Mouse (Mus musculus) megakaryocyte-erythroid progenitor cell, adult 5-6 weeks (primary cell): ENCODE data around the gene Mcrip2. TPM values are rescaled to one million over a fixed set of nuclear protein-coding genes. Genes with fewer than 3 reads are reported as not detected.
"Not testable (repeated sequence)": the region's sequence is repeated elsewhere in the genome, so short reads cannot be mapped to it uniquely, and the experiment has no call there.

Experiments used
- ATAC-seq: replicated peaks from 2 replicates; pipeline ENCODE4 v1.8.0; 2016; ENCODE audit warnings: mild to moderate bottlenecking, inconsistent platforms; ENCODE audit not compliant: severe bottlenecking, poor library complexity, low FRiP score, low TSS enrichment
- total RNA-seq, 2 experiments: library from RNA; stranded (forward) in 1 of 2; stranded (reverse) in 1 of 2; fragments of 200-1000, 215-1000 nt in 1 of 2; fragments of >200 nt in 1 of 2; fragmentation: Nextera tagmentation in 1 of 2; gene quantifications; 2 replicates each; pipeline ENCODE4 v1.2.3; 2014 to 2017

Gene Mcrip2
- total RNA-seq, 2 experiments from 2014 or later, result 35.6 to 87.4 TPM

DNA sequence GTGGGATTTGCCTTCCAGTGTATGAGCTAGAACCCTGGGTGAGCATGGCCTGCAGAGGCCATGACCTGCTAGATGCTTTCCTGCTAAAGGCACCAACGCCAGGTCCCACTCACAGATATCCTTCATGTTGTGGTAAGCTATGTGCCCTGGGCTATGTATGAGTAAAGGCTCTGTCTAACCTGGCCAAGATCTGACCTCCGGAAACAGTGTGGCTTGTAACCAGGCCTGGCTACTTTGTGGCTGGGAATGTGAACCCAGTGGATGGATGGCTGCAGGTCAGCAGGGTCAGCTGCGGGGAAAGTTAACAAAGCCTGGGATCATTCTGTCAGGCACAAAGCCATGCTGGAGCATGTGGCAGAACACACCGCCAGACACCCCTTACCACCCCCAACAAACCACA lies 13.1 kb upstream of the Mcrip2 start:
- ATAC-seq, result no peak

DNA sequence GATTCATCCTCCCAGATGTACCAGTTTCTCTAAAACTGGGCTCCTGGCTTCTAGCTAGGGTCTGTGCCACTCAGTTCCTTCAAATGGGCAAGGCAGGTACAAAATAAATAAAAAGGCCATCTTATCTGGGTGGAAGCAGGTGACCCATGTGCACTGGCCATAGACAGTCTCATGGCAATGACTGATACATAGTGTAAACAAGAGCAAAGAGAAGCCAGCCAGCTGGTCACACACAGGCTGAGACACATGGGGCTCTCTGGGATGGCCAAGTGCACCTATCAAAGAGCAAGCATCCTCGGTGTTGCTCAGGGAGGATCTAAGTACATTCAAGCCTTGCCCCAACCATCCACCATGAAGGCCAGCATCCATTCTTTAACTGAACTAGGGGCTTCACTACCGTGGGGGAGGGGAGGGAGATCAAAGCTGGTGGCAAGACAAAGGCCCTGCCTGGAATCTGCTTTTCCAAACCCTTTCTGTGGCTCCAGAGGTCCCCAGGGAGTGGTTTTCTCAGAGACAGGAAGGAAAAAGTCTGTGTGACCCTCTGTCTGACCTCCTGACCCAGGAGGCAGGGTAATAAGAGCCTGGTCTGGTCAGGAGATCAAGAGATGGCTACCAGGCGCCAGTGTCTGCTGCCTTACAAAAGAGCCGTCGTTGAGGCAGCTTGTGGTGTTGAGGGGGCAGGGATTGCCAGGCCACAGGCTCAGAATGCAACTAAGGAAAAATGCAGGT lies 12.5 kb upstream of the Mcrip2 start:
- ATAC-seq, result no peak

DNA sequence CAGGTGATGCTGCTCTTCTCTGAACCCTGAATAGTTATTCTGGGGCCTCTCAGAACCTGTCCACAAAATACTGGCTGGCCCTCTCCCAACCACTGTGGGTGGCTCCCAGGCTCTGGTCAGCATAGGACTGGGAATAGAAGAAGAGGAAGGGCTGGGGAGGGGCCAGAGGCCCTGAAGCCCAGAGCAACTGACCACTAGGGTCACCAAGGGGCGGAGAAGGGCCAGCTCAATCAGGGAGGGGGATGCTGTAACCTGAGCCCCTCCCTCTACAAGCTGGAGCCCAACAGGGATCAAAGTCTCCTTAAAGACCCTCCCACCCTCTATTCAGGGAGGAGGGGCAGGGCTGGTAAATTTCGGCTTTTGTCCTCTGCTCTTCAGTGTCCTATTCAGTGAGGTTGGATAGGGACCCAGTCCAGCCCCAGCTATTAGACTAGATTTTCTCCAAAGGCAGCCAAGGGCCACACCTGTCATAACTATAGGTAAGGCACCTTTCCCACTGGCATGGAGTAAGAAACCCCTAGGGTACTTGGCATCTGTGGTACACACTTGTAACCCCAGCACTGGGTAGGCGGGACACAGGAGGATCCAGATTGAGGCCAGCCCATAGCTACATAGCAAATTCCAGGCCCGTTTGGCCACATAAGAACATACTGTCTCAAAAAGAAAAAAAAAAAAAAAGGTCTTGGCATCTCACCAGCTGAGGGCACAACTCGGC lies 11.8 kb upstream of the Mcrip2 start, which contains the start of gene Wfikkn1:
TSS of gene Wfikkn1 (minus strand) at position 663 of the 715 bp plus-strand sequence.
- ATAC-seq, result no peak

DNA sequence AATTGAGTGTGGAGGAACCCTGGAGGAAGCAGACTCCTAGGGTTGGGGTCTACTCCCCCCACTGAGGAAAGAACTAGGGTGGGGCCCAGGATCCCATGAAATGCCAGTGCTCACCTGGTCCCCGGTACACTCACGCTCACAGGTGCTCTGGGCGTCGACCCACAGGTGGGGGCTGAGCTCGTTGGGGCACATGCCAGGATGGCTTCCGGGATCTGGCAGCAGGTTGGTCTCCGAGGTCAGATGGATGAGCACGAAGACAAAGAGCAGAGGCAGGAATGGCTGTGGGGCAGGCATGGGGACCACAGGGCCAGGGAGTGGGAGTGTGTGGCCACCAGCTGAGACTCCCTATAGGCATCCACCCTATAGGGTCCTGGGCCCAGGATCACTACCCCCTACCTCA lies 11.2 kb upstream of the Mcrip2 start:
- no peak for ATAC-seq

DNA sequence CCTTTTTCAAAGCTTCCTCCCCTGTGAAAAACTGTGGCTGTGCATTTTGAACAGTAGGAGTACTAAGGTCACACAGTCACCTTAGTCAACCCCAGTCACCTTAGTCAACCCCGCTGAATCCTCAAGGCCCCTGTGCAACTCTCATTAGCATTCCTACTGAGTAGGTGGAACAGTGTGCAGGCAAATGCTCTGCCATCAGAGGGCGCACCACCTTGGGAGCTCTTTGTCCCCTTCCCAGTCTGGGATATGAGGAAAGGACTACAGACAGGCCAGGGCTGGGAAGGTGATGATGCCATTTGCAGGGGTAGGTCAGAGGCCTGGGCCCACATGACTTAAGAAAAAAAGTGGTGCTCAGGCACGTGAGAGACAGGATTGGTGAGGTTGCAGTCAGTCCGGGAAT lies 10.7 kb upstream of the Mcrip2 start:
- ATAC-seq, result no peak

DNA sequence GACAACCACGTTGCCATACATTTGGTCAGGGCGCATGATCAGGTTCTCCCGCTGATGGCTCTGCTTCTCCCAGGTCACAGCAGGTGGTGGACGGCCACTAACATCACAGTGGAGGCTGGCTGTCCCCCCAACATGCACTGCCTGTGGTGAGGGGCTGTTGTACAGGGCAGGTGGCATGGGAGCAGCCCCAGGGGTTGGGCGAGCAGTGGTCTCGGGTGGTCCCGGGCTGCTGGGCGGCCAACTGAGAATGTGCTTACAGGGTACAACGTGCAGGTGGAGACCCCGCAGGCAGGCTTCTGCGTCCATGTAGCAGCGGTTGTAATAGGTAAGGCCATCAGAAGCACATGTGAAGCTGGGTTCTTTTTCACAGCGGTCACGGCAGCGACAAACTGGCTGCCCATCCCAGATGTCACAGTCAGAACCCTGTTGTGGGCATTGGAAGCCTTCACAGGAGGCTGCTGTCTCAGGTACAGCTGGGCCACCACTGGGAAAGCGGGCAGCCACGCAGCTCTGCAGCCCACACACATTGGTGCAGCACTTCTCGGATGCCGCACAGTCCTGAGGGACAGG lies 10.1 kb upstream of the Mcrip2 start:
- ATAC-seq, result no peak

DNA sequence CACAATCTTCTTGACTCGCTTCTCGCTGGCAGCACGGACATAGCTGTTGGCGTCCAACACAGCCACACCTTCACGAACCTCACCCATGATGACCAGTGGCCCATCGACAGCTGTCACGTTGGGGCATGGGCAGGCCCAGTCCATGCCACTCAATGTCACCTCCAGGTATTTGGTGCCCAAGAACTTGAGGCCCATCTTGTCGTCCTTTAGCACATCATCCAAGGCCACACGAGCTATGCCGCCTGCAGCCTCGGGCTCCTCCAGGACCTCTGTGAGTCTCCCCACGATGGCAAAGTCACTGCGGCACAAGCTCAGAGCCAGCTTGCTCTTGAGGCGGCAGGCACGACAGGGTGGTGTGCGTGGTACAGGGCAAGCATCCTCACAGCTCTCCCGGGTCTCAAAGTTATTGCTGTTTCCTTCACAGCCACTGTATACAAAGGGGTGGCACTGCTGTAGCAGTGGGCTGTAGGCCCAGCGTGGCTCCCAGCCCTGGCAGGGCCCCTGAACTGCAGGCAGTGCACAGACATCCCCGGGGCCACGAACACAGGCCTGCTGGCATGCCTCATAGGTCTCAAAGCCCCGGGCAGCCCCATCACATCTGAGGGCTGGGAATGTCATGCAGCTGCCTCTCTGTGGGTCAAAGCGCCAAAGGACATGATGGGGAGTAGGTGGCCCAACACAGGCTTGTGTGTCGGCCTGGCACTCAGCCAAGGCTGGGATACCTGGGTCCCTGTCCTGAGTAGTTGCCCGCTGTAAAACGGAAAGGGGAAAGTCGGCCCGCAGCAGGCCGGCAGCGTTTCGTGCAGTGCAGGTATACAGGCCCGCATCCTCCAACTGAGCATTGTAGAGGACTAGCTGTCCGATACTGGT lies 9.4 kb upstream of the Mcrip2 start:
- no peak for ATAC-seq

DNA sequence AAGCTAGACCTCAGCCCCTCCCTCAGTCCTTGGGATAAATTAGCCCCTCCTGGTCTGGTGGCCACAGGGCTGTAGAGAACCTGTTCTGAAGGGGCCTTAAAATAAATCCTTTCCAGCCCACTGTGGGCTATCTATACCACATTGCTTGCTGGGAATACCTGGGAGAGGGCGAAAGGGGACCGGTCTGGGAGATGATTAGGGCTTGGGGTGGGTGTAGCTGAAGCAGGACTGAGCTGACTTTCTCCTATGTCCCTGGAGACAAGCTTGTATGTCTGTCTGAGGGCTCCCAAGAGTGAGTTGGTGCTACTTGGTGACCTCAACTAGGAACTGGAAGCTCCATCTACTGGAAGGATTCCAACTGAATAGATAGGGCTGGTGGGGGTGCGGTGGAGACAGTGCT lies 8.5 kb upstream of the Mcrip2 start:
- ATAC-seq, result no peak

DNA sequence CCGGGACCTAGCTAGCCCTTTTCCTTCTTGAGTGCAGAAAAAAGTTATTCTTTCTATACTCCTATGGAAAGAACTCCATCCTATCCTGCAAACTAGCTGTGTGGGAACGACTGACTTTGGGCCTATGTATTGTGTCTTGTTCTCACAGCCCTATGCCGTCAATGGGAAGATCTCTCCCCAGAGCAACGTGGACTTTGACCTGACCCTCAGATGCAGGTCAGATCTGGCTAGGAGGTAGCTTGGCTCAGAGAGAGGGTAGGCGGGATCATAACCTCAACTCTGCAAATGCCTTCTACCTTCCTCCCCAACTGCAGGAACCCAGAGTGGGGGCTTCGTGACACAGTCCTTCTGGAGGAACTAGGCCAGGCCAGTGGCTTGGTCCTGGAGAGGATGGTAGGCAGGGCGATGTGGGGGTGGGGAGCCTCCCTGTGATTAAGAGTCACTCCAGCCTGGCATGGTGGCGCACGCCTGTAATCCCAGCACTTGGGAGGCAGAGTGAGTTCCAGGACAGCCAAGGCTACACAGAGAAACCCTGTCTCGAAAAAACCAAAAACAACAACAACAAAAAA lies 7.9 kb upstream of the Mcrip2 start:
- no peak for ATAC-seq

DNA sequence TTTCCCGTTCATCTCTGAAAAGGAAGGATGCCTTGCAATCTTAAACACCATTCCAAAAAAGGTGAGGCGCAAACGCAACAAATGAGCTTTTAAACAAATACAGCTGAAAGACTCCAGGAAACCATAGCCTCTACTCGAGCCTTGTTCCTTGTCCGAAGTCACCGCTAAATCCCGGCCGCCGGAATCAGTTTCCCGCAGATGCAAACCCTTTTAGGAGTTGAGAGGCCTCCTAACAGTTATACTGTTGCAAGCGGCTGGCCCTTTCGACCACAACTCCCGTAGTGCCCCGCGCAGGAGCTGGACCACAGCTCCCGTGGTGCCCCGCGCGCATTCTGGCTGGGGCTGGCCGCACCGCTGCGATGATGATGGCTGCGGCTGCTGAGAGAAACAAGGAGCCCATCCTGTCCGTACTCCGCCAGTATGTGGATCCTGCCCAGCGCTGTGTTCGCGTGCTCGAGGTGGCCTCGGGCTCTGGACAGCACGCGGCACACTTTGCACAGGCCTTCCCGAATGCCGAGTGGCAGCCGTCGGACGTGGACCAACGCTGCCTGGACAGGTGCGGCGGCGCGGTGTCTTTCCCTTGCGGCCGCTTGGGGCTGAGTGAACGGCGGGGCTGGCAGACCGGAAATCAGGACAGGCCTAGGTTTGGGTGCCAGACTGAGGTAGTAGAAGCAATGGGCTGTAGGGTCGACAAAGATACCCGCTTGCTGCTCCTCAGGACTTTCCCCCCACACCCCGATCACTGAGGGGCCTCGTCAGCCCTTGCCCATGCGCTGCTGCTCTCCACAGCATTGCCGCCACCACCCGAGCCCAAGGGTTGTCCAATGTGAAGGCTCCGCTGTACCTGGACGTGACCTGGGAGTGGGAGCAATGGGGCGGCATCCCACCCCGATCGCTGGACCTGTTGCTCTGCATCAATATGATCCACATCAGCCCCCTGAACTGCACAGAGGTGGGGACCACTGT lies 6.9 kb upstream of the Mcrip2 start:
- ATAC-seq, result peak; percentile 79

DNA sequence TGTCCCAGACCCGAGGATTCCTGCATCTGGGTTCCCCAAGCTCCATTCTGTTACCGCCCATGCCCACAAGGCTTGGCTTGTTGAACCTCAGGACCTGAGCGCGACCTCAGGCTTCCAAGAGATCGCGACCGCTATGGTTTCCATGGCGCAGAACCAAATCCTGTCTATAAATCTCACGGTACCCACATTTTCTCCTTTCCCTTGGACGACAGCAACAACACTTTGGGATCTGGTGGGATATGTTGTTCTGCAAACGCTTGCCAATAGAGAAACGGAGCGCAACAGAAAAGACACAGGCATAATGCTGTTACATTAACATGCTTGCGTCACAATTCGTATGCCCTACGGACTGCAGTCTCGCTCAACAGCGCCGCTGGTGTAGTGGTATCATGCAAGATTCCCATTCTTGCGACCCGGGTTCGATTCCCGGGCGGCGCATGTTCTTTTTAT lies 6.2 kb upstream of the Mcrip2 start, which contains the start of gene Mettl26:
TSS of gene Mettl26 (plus strand) at position 354 of the 450 bp plus-strand sequence.
- peak; percentile 69 for ATAC-seq

DNA sequence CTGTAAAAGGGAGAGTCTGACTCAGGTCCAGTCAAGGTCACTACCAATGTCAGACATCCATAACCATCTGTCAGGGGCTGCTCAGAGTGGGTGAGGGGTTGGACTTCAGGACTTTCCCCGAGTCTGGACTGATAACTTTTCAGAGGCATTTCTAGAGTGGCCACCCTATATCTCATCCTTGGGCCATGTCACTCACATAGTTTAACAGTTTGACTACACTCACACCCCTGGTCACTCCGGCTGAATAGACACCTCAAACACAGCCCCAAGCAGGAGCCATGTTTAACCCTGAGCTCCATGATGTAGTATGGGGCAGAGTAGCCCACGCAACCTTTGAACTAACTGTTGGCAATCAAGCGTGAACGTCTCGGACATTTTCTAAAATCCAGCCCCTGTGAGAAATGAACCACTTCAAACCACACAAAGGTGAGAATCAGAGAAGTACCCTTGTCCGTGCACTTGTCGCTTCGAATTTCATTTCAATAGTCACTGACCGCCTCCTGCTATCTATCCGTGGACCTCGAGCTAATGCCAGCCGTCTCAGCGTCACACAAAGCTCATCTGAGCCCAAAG lies 5.7 kb upstream of the Mcrip2 start:
- no peak for ATAC-seq

DNA sequence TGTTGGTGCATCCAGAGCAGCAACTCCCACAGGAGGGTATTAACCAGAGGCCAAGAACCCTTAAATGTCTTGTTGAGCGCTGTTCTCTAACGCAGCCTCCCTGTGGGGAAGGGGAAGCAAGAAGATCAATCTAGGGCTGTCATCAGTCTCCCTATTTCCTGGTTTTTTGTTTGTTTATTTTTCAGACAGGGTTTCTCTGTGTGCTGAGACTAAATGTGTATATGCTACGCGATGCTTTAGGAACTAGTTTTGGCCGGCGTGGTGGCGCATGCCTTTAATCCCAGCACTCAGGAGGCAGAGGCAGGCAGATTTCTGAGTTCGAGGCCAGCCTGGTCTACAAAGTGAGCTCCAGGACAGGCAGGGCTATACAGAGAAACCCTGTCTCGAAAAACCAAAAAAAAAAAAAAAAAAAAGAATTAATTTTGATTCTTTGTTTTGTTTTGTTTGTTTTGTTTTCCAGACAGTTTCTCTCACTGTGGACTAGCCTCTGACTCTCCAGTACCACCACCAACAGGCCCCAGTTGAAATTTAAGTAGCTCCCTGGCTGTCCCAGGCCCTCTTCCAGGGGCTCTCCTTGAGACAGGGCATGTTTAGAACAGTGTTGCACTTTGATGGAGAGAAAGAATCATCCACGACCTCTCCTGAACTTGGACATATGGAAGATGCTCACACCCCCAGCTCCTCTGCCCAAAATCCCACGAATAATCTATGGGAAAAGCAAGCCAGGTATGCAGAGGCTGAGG lies 5.0 kb upstream of the Mcrip2 start:
- no peak for ATAC-seq

DNA sequence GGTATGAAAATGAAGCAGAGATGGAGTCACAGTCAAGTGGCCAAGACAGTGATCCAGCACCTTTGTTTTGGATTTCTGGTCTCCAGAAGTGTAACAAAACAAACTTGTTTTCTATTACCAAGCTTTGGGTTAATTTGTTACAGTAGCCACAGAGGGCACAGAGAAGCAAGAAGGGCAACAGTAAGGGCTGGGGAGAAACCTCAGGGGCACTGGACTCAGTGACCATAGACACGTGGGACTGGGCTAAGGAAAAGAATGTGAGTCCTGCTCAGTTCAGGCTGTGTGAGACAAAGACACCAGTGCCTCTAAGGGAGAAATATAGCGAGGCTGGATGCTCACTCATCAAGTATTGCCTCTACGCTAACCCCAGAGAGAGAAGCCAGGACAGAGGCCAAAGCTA lies 4.1 kb upstream of the Mcrip2 start:
- ATAC-seq, result no peak

DNA sequence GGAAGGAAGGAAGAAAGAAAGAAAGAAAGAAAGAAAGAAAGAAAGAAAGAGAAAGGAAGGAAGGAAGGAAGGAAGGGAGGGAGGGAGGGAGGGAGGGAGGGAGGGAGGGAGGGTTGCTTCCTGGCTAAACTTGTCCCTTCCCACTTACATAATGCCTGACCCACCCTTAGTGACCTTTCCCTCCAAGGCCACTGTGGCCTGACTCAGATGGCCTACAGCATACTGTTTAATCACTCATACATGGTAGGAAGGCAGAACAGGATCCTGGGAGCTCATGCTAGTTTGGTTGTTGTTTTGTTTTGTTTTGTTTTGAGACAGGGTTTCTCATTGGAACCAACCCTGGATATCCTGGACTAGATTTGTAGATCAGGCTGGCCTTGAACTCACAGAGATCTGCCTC lies 3.0 kb upstream of the Mcrip2 start:
- not testable (repeated sequence) for ATAC-seq

DNA sequence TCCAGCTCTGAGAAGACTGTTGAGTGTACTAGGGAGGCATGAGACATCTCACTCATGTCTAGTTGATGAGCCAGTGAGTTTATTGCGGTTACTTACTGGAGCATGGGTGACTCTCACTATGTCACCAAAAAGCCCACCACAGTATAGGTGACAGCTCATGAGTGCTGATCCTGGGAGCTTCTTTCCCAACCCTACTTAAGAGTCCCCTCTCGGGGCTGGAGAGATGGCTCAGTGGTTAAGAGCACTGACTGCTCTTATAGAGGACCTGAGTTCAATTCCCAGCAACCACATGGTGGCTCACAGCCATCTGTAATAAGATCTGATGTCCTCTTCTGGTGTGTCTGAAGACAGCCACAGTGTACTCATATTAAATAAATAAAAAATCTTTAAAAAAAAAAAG lies 1.4 kb upstream of the Mcrip2 start:
- ATAC-seq, result no peak

DNA sequence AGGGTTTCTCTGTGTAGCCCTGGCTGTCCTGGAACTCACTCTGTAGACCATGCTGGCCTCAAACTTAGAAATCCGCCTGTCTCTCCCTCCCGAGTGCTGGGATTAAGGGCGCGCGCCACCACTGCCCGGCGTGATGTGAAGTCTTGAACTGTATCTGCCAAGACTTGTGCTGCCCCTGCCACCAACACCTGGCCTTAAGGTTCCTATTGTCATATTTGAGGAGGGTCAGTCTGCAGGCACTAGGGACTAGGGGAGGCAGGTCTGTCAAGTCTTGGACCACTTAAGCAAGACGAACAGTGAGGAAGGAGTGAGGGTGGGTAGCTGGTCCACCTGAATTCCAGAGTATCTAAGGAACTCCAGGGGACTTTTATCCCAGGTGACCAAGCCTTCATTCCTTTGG lies 934 bp upstream of the Mcrip2 start:
- ATAC-seq, result no peak
